ENCODE assay signal across 10 mouse cellular contexts in genomic region chr5:27730666-27731065, GRCm38 (mm10).
DNase-seq lines count a peak whose midpoint lies in the region.
"Had no signal": no experiment of that assay in that cellular context is flagged by ENCODE, and none has a peak within 500 bp of the region (broad histone marks: within the 10 kb centered on the region; RNA-seq: fewer than 3 reads in every experiment).

No protein-coding gene starts in this region.

- peak; percentile 51 for DNase-seq in gastrocnemius, adult 18-20 months (ENCODE audit: low spot score)
- DNase-seq in gastrocnemius, postnatal 4 days (ENCODE audit: low spot score in 2 of 2) = no peak
- DNase-seq in 3T3-L1 (ENCODE audit: low read depth, low spot score) = peak; percentile 21
- peak; percentile 73 to 82 for DNase-seq in adrenal gland, postnatal 36 days
- DNase-seq in left cerebral cortex, postnatal 4 days = peak; percentile 27
- DNase-seq in kidney, adult 8-10 months = no peak
- DNase-seq in layer of hippocampus, adult 11-12 months (ENCODE audit: low spot score) = no peak
- DNase-seq in B cell, adult 2 months = no peak
- DNase-seq: liver; thymus, adult 18-20 months had no signal

- intact Hi-C loops in left cerebral cortex, postnatal 4 days (cut with DNase I) = no loop called here

Comparison
In these comparisons a context has a peak if more than half of its experiments do, and no peak if none do; other contexts are left out.
1. DNase-seq: peak in gastrocnemius, adult 18-20 months (single experiment), 3T3-L1 (single experiment), adrenal gland, postnatal 36 days (2 of 2) and left cerebral cortex, postnatal 4 days (single experiment); none in gastrocnemius, postnatal 4 days (0 of 2), kidney, adult 8-10 months (0 of 2), layer of hippocampus, adult 11-12 months (single experiment) and B cell, adult 2 months (0 of 2).